Mouse (Mus musculus): Measurements from ENCODE around the gene Ssr1. TPM values are rescaled to one million over a fixed set of nuclear protein-coding genes. Genes with fewer than 3 reads are reported as not detected.

The Ssr1 gene
- polyA plus RNA-seq (2012; ENCODE audit: insufficient read depth, insufficient read length, missing spikeins), result 74.3 and 89.8 TPM in 2 replicates

- H3K4me1 ChIP-seq (ENCODE audit: control insufficient read depth, insufficient read depth, low read length), result peaks cover 23% of the 10 kb centered on the region
- TF ChIP-seq POLR2A (IDR thresholded peaks at IDR 0.05; ENCODE audit: borderline replicate concordance, low read depth, low read length), result no peak
- no peak for TF ChIP-seq CTCF (IDR thresholded peaks at IDR 0.05; ENCODE audit: low read depth, low read length)
- H3K4me3 ChIP-seq (ENCODE audit: insufficient read depth, low read length), result peak within 1 kb of the TSS; percentile 99
- peak within 1 kb of the TSS; percentile 78 for H3K27ac ChIP-seq (ENCODE audit: insufficient read depth, low read depth, low read length)
Observed at GRCm38 (mm10) chr13:37993704-37994404, at the start of gene Ssr1. Gene Ssr1 (minus strand): TSS chr13:37994217.

GRCm38 (mm10) chr13:38037811-38038210 lies 43.8 kb upstream of the Ssr1 start:
- H3K4me1 ChIP-seq (ENCODE audit: control insufficient read depth, insufficient read depth, low read length), result peaks cover 18% of the 10 kb centered on the region
- peak overlapping the region; percentile 88 for H3K4me3 ChIP-seq (ENCODE audit: insufficient read depth, low read length)
- no peak for TF ChIP-seq CTCF (IDR thresholded peaks at IDR 0.05; ENCODE audit: low read depth, low read length)
- no peak for TF ChIP-seq POLR2A (IDR thresholded peaks at IDR 0.05; ENCODE audit: borderline replicate concordance, low read depth, low read length)
- no peak overlapping the region for H3K27ac ChIP-seq (ENCODE audit: insufficient read depth, low read depth, low read length)

- H3K4me3 ChIP-seq (ENCODE audit: insufficient read depth, low read length), result peak within 1 kb of the TSS; percentile 88
- TF ChIP-seq CTCF (IDR thresholded peaks at IDR 0.05; ENCODE audit: low read depth, low read length) (no peak), POLR2A (IDR thresholded peaks at IDR 0.05; ENCODE audit: borderline replicate concordance, low read depth, low read length) (peak; percentile 9; the same call in 1 of the 2 replicates)
- H3K27ac ChIP-seq (ENCODE audit: insufficient read depth, low read depth, low read length), result peak within 1 kb of the TSS; percentile 48
- H3K4me1 ChIP-seq (ENCODE audit: control insufficient read depth, insufficient read depth, low read length), result peaks cover 18% of the 10 kb centered on the region
Observed at GRCm38 (mm10) chr13:38037044-38037687, 43.1 kb upstream of the Ssr1 start, which contains the start of gene Cage1. Gene Cage1 (minus strand): TSS chr13:38037069.

GRCm38 (mm10) chr13:38036343-38037043 lies 42.5 kb upstream of the Ssr1 start, which contains the start of gene Riok1:
Gene Riok1 (plus strand): TSS chr13:38036995.
- TF ChIP-seq CTCF (IDR thresholded peaks at IDR 0.05; ENCODE audit: low read depth, low read length), result no peak
- no peak for TF ChIP-seq POLR2A (IDR thresholded peaks at IDR 0.05; ENCODE audit: borderline replicate concordance, low read depth, low read length)
- Histone ChIP-seq H3K4me1 (ENCODE audit: control insufficient read depth, insufficient read depth, low read length) (peaks cover 18% of the 10 kb centered on the region), H3K4me3 (ENCODE audit: insufficient read depth, low read length) (peak within 1 kb of the TSS; percentile 88), H3K27ac (ENCODE audit: insufficient read depth, low read depth, low read length) (peak within 1 kb of the TSS; percentile 48)

GRCm38 (mm10) chr13:38028407-38028806 lies 34.4 kb upstream of the Ssr1 start:
- H3K4me1 ChIP-seq (ENCODE audit: control insufficient read depth, insufficient read depth, low read length), result peaks cover 7% of the 10 kb centered on the region
- H3K27ac ChIP-seq (ENCODE audit: insufficient read depth, low read depth, low read length), result peak overlapping the region; percentile 49; the same call in 1 of the 2 replicates
- H3K4me3 ChIP-seq (ENCODE audit: insufficient read depth, low read length), result no peak overlapping the region
- TF ChIP-seq CTCF (IDR thresholded peaks at IDR 0.05; ENCODE audit: low read depth, low read length) (no peak), POLR2A (IDR thresholded peaks at IDR 0.05; ENCODE audit: borderline replicate concordance, low read depth, low read length) (no peak)

GRCm38 (mm10) chr13:38027618-38028248 lies 33.7 kb upstream of the Ssr1 start:
- Histone ChIP-seq H3K27ac (ENCODE audit: insufficient read depth, low read depth, low read length) (peak overlapping the region; percentile 49), H3K4me3 (ENCODE audit: insufficient read depth, low read length) (no peak overlapping the region), H3K4me1 (ENCODE audit: control insufficient read depth, insufficient read depth, low read length) (peaks cover 7% of the 10 kb centered on the region)
- TF ChIP-seq POLR2A (IDR thresholded peaks at IDR 0.05; ENCODE audit: borderline replicate concordance, low read depth, low read length), result no peak
- TF ChIP-seq CTCF (IDR thresholded peaks at IDR 0.05; ENCODE audit: low read depth, low read length), result no peak

- Histone ChIP-seq H3K4me3 (ENCODE audit: insufficient read depth, low read length) (no peak overlapping the region), H3K4me1 (ENCODE audit: control insufficient read depth, insufficient read depth, low read length) (peaks cover 7% of the 10 kb centered on the region), H3K27ac (ENCODE audit: insufficient read depth, low read depth, low read length) (no peak overlapping the region)
- TF ChIP-seq CTCF (IDR thresholded peaks at IDR 0.05; ENCODE audit: low read depth, low read length), result peak; percentile 13; the same call in 1 of the 2 replicates
- TF ChIP-seq POLR2A (IDR thresholded peaks at IDR 0.05; ENCODE audit: borderline replicate concordance, low read depth, low read length), result no peak
Observed at GRCm38 (mm10) chr13:38025874-38026273, 31.9 kb upstream of the Ssr1 start.

- TF ChIP-seq CTCF (IDR thresholded peaks at IDR 0.05; ENCODE audit: low read depth, low read length) (no peak), POLR2A (IDR thresholded peaks at IDR 0.05; ENCODE audit: borderline replicate concordance, low read depth, low read length) (no peak)
- H3K4me1 ChIP-seq (ENCODE audit: control insufficient read depth, insufficient read depth, low read length), result no peaks in the 10 kb centered on the region
Observed at GRCm38 (mm10) chr13:38018791-38019190, 24.8 kb upstream of the Ssr1 start.

GRCm38 (mm10) chr13:38015591-38015990 lies 21.6 kb upstream of the Ssr1 start:
- H3K4me1 ChIP-seq (ENCODE audit: control insufficient read depth, insufficient read depth, low read length), result peaks cover under 1% of the 10 kb centered on the region
- no peak overlapping the region for H3K27ac ChIP-seq (ENCODE audit: insufficient read depth, low read depth, low read length)
- H3K4me3 ChIP-seq (ENCODE audit: insufficient read depth, low read length), result no peak overlapping the region
- TF ChIP-seq POLR2A (IDR thresholded peaks at IDR 0.05; ENCODE audit: borderline replicate concordance, low read depth, low read length), result no peak
- no peak for TF ChIP-seq CTCF (IDR thresholded peaks at IDR 0.05; ENCODE audit: low read depth, low read length)

More at GRCm38 (mm10) chr13:38018791-38019190, 24.8 kb upstream of the Ssr1 start:
- Histone ChIP-seq H3K4me3 (ENCODE audit: insufficient read depth, low read length) (no peak overlapping the region), H3K27ac (ENCODE audit: insufficient read depth, low read depth, low read length) (no peak overlapping the region)
